In the genomic region with DNA sequence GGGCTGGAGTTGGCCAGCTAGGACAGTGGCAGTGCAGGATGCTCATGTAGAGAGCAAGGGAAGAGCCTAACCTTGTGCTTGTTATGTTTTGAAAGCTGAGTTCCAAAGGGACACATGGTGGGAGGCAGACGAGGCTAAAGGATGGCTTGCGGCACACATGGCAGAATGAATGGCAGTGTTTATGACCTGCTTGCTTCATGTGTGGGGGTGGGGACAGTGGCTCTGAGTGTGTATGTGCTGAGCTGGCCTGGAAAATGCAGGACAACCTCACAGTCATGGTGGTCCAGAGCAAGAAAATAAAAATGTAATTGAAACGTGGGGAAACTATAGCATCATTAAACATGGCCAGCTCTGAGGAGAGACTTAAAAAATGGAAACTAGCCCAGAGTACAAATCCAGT, we compare ENCODE assay signal across 19 mouse cellular contexts.
DNase-seq lines count a peak whose midpoint lies in the region; ATAC-seq and TF ChIP-seq lines count a peak whose summit lies in the region.
"Had no signal": no experiment of that assay in that cellular context is flagged by ENCODE, and none has a peak within 500 bp of the region (broad histone marks: within the 10 kb centered on the region; RNA-seq: fewer than 3 reads in every experiment).

No protein-coding gene starts in this region.

- H3K27ac ChIP-seq in hindbrain, embryonic 15.5 days (replicated peaks), result no peak overlapping the region
- H3K27ac ChIP-seq in hindbrain, postnatal 0 days, result no peak overlapping the region
- no peak overlapping the region for H3K27ac ChIP-seq in kidney, postnatal 0 days
- H3K27ac ChIP-seq in neural tube, embryonic 14.5 days (ENCODE audit: low read depth, low read length), result no peak overlapping the region
- H3K27ac ChIP-seq: embryonic facial prominence, embryonic 12.5 days; forebrain, embryonic 15.5 days had no signal

- H3K4me1 ChIP-seq in hindbrain, embryonic 15.5 days (replicated peaks), result peaks cover 28% of the 10 kb centered on the region
- no peaks in the 10 kb centered on the region for H3K4me1 ChIP-seq in hindbrain, postnatal 0 days (ENCODE audit: insufficient read depth, low read length)
- H3K4me1 ChIP-seq in kidney, postnatal 0 days (replicated peaks; ENCODE audit: insufficient read depth, low read length), result no peaks in the 10 kb centered on the region
- H3K4me1 ChIP-seq in neural tube, embryonic 14.5 days (ENCODE audit: control insufficient read depth, insufficient read depth, low read length), result peaks cover 23% of the 10 kb centered on the region
- H3K4me1 ChIP-seq: heart, embryonic 12.5 days had no signal

- H3K36me3 ChIP-seq in hindbrain, embryonic 15.5 days, result no peaks in the 10 kb centered on the region
- no peaks in the 10 kb centered on the region for H3K36me3 ChIP-seq in hindbrain, postnatal 0 days (ENCODE audit: insufficient read depth, low read length)
- H3K36me3 ChIP-seq in kidney, postnatal 0 days (ENCODE audit: insufficient read depth, low read length), result no peaks in the 10 kb centered on the region
- no peaks in the 10 kb centered on the region for H3K36me3 ChIP-seq in neural tube, embryonic 14.5 days (ENCODE audit: control insufficient read depth, insufficient read depth, low read length)
- H3K36me3 ChIP-seq: embryonic facial prominence, embryonic 12.5 days; forebrain, embryonic 15.5 days; heart, embryonic 12.5 days had no signal

- 28% methylated on average over 3 of the region's 3 CpGs for whole genome bisulfite sequencing in hindbrain, embryonic 15.5 days
- 56% methylated on average over 3 of the region's 3 CpGs for WGBS in hindbrain, postnatal 0 days
- WGBS in kidney, postnatal 0 days, result 37% methylated on average over 3 of the region's 3 CpGs
- WGBS in neural tube, embryonic 14.5 days, result 30% methylated on average over 3 of the region's 3 CpGs

- TF ChIP-seq CTCF in hindbrain, postnatal 0 days (IDR thresholded peaks at IDR 0.05; ENCODE audit: low read depth), result no peak
- no peak for TF ChIP-seq CTCF in kidney, postnatal 0 days (IDR thresholded peaks at IDR 0.05; ENCODE audit: low read depth)

- H3K27me3 ChIP-seq in hindbrain, embryonic 15.5 days, result no peaks in the 10 kb centered on the region
- no peaks in the 10 kb centered on the region for H3K27me3 ChIP-seq in hindbrain, postnatal 0 days (ENCODE audit: insufficient read depth, low read length)
- no peaks in the 10 kb centered on the region for H3K27me3 ChIP-seq in kidney, postnatal 0 days (ENCODE audit: insufficient read depth, low read length)
- H3K27me3 ChIP-seq in neural tube, embryonic 14.5 days (ENCODE audit: control insufficient read depth, insufficient read depth, low read length), result no peaks in the 10 kb centered on the region
- H3K27me3 ChIP-seq: CH12.LX; embryonic facial prominence, embryonic 12.5 days; heart, embryonic 12.5 days; Patski had no signal

- ATAC-seq in hindbrain, embryonic 15.5 days (ENCODE audit: low FRiP score, low read depth), result 0 out of 2 replicates have a peak, but pooled peaks have one; percentile 23
- ATAC-seq in hindbrain, postnatal 0 days, result no peak
- no peak for ATAC-seq in kidney, postnatal 0 days (replicated peaks; ENCODE audit: low FRiP score, low read depth)
- peak; percentile 52; the same call in 1 of the 2 replicates for ATAC-seq in neural tube, embryonic 14.5 days (ENCODE audit: low read depth)
- ATAC-seq: activated CD4-positive, CD25-positive, alpha-beta regulatory T cell, adult 4 months; forebrain, embryonic 15.5 days; Patski had no signal

- H3K4me3 ChIP-seq in hindbrain, embryonic 15.5 days, result no peak overlapping the region
- no peak overlapping the region for H3K4me3 ChIP-seq in hindbrain, postnatal 0 days (ENCODE audit: low read length)
- H3K4me3 ChIP-seq in kidney, postnatal 0 days (replicated peaks; ENCODE audit: low read depth, low read length), result no peak overlapping the region
- H3K4me3 ChIP-seq in neural tube, embryonic 14.5 days (ENCODE audit: low read depth, low read length), result no peak overlapping the region
- H3K4me3 ChIP-seq: embryonic facial prominence, embryonic 12.5 days; forebrain, embryonic 15.5 days; heart, embryonic 12.5 days had no signal

- no peak for DNase-seq in hindbrain, postnatal 0 days (ENCODE audit: low spot score)
- DNase-seq in kidney, postnatal 0 days (ENCODE audit: low spot score), result peak; percentile 35
- DNase-seq in kidney, postnatal 36 days, result no peak
- no peak for DNase-seq in neural tube, embryonic 10.5 days (ENCODE audit: extremely low spot score, low spot score)
- DNase-seq in mesoderm, embryonic 11.5 days (ENCODE audit: low read depth, low spot score), result peak; percentile 39
- DNase-seq in left cerebral cortex, adult 18-20 months (ENCODE audit: low spot score in 2 of 2), result no peak
- DNase-seq: adrenal gland, postnatal 14 days; cerebellum, adult 11-12 months; cerebellum, adult 9-10 months; cerebellum, postnatal 25 days; gastrocnemius, postnatal 10 days had no signal

- no peaks in the 10 kb centered on the region for H3K9me3 ChIP-seq in hindbrain, embryonic 15.5 days
- no peaks in the 10 kb centered on the region for H3K9me3 ChIP-seq in hindbrain, postnatal 0 days (ENCODE audit: low read length)
- no peaks in the 10 kb centered on the region for H3K9me3 ChIP-seq in kidney, postnatal 0 days (replicated peaks; ENCODE audit: low read length)
- H3K9me3 ChIP-seq in neural tube, embryonic 14.5 days (ENCODE audit: control insufficient read depth, low read length), result no peaks in the 10 kb centered on the region
- H3K9me3 ChIP-seq: embryonic facial prominence, embryonic 12.5 days; forebrain, embryonic 15.5 days; heart, embryonic 12.5 days had no signal

- no peak overlapping the region for H3K4me2 ChIP-seq in hindbrain, embryonic 15.5 days
- H3K4me2 ChIP-seq in hindbrain, postnatal 0 days (ENCODE audit: low read depth, low read length), result no peak overlapping the region
- H3K4me2 ChIP-seq in kidney, postnatal 0 days (ENCODE audit: low read length), result no peak overlapping the region
- H3K4me2 ChIP-seq in neural tube, embryonic 14.5 days (ENCODE audit: low read depth, low read length), result no peak overlapping the region
- H3K4me2 ChIP-seq: embryonic facial prominence, embryonic 12.5 days; forebrain, embryonic 15.5 days; heart, embryonic 12.5 days had no signal

- no peak overlapping the region for H3K9ac ChIP-seq in hindbrain, embryonic 15.5 days
- H3K9ac ChIP-seq in hindbrain, postnatal 0 days (replicated peaks; ENCODE audit: low read length), result no peak overlapping the region
- H3K9ac ChIP-seq in kidney, postnatal 0 days (ENCODE audit: low read depth, low read length), result no peak overlapping the region
- H3K9ac ChIP-seq in neural tube, embryonic 14.5 days (replicated peaks; ENCODE audit: low read depth, low read length), result no peak overlapping the region
- H3K9ac ChIP-seq: embryonic facial prominence, embryonic 12.5 days; forebrain, embryonic 15.5 days; heart, embryonic 12.5 days had no signal

Comparison
In these comparisons a context has a peak if more than half of its experiments do, and no peak if none do; other contexts are left out.
1. ATAC-seq: peak in hindbrain, embryonic 15.5 days (single experiment) and neural tube, embryonic 14.5 days (single experiment); none in hindbrain, postnatal 0 days (single experiment) and kidney, postnatal 0 days (single experiment).
2. DNase-seq: peak in kidney, postnatal 0 days (single experiment) and mesoderm, embryonic 11.5 days (single experiment); none in hindbrain, postnatal 0 days (single experiment), kidney, postnatal 36 days (0 of 2), neural tube, embryonic 10.5 days (single experiment) and left cerebral cortex, adult 18-20 months (0 of 2).